Mouse (Mus musculus) cerebellum, adult 11 months (tissue): ENCODE results near the gene Nkx3-2.

Source experiments
- DNase-seq: peaks from one replicate; pipeline ENCODE4 v3.0.0; 2022

Nkx3-2 gene

DNA sequence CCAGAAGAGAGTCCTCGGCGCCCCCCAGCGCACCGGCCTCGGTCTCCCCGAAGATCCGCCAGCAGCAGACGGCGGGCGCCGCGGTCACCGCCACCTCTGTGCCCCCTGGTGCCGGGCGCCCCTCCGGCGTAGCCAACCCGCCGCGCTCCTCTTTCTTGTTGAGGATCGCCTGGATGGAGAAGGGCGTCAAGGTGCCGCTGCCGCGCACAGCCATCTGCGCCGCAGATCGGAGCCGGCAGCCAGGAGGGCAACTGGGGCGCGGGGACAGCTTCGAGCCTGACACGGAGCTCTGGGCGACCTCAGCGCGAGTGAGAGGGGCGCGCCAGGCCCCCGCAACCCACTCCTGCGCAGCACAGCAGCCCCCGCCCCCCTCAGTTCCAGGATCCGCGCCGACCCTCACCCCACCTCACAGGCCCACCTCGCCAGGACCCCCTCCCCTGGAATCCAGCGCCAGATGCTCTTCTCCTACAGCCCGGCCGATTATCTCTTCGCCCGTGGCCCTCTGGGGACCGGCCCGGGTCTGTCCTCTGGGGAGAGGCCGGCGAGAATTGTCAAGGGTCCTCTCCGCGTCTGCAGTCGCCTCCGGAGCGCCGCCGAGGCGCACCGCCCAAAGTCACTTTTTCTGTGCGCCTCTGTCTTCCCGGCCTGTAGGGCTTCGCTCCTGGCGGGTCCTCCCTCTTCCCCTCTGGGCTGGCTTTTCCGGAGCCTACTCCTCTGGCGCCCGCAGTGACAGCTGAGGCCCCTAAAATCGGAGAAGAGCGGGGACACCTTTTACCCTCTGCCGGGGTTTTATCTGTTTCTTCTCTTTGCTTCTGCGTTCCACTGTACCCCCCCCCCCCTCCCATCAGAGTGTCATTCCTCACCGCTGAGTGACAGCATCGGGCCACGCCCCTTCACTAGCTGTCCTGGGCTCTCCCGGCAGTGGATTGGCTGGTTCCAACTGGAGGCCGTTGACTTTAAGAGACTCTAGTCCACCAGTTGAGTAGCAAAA, at the start of gene Nkx3-2:
Gene Nkx3-2, minus strand, starts transcription at position 771 of the 991 bp plus-strand sequence.
- DNase-seq: no peak

DNA sequence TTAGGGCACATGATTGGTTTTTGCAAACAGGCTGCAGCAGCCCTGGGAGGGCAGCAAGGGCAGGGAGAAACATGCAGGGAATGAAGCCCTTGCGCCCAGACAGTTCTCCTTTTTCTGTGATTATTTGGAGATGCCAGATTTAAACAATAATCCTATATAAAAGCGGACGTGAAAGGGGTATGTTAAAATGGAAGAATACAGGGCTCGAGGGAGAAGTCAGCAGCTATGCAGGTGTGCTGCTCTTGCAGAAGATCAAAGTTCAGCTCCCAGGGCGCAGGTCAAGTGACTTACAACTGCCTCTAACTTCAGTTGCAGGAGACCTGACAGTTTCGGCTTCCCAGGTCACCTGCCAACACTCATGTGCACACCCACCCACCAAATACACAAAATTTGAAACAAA, 48.2 kb upstream of the Nkx3-2 start:
- DNase-seq: no peak

DNA sequence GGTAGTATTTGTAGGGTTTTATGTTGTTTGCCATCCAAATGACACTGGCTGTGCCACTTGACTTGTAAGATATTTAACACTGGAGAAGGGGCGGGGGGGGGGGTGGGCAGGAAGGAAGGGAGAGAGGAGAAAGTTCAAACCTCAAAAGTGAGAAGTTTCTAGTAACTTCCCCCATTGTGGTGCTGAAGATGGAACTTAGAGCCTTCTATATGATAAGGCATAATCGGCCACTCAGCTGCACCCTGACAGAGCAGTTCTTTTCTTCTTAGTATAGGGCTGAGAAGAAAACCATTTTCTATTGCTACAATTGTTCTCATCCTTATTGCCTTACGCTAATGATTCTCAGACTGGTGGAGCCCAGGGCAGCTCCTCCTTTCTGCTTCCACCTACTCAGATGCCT, 47.0 kb upstream of the Nkx3-2 start:
- no peak for DNase-seq

DNA sequence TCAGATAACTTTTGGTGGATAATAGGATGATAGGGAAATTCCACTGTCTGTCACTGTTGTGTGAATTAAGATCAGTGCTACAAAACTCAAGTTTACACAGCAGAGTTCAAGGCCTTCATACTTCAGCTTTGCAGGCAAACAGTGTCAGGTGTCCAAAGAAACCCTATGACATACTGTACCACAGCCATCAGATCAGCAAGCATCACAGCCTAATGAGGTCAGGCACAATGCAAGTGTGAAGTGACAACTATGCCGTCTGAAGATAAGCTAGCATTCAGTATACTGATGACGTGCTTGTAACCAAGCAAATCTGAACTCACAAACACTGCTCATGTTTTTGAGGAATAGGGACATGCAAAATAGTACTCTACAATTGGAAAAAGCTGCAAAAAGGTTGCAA, 43.1 kb upstream of the Nkx3-2 start:
- DNase-seq: no peak

DNA sequence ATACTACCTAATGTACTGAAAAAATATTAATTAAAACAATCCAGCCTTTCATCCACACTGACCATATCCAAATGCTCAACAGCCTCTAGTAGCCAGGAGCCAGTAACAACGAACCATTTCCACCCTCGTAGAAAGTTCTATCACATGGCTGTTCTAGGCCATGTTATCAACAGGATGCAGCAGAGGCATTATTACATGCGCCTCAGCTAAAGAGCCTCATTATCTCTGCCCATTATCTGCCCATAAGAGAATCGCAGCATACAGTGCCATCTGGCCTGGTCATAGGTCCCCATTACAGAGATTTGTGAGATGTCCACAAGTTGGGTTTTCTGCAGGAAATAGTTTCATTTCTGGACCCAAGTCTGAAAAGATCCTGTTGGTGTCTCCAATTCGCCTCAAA, 41.9 kb upstream of the Nkx3-2 start:
- no peak for DNase-seq

DNA sequence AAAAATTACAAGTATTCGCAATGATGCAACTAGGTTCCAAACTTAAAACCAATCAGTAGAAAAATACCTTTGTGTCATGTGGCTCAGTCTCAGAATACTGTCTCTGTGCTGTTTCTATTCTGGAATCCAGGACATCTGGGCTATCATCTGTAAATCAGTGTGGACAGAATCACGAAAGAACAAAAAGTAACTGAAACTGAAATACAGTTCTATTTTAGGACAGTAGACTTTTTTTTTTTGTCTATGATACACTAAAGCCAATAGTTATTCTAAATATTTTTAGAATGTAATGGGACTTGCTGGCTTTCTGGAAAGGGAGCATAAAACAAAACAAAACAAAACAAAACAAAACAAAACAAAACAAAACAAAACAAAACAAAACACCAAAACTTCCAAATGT, 40.8 kb upstream of the Nkx3-2 start:
- DNase-seq: no peak

DNA sequence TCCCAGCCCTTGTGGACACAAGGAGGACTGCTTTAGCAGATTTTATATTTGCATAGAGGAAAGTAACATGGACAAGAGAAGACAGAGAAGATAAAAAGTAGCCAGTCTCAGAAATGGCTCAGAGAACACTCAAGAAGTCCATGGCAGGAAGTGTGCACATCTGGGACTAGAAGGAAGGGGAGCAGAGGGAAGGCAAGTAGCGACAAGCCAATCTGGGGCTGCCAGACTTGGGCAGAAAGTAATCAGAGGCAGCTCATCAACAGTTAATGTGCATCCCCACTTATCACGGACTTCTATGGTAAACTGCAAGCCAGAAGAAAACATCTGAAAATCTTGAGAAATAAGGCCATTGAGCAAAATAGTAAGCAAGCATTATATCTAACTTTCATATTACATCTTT, 40.3 kb upstream of the Nkx3-2 start:
- no peak for DNase-seq

DNA sequence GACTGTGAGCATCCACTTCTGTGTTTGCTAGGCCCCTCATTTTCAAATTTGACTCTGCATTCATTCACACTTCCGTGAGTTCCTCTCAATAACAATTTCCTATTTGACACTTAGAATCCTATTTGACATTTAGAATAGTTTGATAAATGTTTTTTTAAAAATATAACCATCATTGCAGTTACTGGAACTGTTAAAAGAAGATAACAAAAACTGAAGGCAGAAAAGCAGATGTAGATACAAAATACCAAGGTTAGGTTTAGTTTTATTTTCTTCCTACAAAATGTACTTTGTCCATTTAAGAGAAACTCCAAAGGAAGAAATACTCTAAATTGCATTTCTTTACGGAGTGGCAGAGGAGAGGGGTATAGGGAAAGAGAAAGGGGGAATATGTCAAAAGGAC, 37.3 kb upstream of the Nkx3-2 start:
- DNase-seq: no peak

DNA sequence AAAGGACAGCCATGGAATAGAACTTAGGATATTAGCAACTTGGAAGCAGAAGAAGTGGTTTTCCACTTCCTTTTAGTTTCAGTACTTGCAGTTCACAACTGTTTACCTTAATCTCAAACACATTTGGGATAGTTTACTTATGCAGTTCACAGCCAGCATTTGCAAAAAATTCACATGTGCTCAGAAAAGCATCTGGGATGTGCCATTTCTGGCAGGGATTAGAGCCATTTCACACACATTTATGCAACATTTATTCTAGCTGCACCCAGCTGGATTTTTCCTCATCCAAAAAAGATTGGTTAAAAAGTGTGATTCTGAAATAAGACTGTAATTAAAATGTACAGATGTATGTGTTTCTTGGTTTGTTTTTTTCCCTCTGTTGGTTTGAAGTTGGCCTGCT, 30.1 kb upstream of the Nkx3-2 start:
- no peak for DNase-seq

DNA sequence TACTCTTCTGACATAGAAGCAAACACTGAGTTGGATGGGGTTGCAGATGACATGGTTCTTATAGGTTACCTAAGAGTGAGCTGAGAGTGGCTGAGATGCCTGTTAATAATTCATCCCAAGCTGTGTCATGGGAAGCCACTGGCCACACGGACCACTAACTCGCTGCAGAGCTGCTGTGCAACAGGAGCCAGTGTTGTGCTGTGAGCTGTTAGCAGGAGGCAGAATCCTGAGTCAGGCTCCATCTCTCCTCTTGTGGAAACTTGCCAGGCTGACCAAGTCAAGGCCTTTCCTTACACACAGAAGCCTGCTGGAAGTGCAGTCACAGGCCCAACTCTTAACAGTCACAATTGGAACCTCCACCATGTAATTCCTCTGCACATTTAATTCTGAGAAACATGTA, 26.2 kb upstream of the Nkx3-2 start:
- no peak for DNase-seq

DNA sequence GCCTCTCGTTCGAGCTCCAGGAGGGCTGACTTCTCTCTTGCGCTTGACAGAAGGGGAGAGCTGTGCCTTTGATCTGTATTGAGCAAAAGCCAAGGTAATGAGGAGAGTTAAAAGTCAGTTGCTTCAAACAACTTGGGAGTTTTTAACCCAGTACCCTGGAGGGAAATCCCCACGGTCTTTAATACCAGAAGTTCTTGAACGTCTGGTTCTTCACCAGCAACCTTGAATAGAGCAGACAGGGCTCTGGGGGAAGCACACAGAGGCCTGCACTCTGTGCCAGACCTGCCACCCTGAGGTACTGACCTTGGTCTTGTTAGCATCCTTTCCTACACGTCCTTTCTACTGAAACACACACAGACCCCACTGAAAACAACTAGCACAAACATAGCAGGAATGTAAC, 24.6 kb upstream of the Nkx3-2 start:
- no peak for DNase-seq

DNA sequence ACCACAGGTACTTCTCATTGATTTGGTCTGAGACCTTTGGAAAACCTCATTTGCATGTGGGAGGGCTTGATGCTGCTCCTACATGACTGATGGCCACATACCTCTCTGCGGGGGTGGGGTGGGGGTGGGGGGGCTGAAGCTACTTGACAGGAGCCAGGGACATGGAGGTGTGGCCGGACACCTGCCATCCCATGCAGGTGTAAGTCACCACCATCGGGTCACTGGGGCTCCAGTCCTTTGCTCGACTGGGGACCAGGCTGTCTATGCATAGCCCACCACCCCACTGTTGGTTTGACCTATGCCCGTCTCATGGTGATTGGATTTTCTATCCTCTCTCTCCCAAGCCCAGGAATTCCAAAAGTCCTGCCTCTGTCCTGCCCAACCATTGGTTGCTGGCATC, 17.6 kb upstream of the Nkx3-2 start:
- no peak for DNase-seq

DNA sequence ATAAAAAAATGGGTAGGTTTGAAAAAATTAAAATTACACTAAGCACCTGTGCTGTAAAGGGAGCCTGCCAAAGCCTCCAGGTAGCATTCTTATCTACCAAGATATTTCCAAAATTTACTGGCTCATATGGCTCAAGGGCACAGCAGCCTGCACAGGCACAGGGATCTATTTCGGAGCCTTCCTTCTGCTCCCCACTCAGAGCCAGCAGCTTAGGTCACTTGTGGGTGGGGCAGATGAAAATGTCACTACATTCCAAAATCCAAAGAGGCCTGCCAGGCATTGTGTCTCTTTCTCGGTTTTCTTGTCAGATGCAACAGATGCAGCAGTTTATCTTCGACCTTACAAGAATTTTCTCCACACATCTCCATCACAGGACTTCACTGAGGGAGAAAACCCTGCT, 15.7 kb upstream of the Nkx3-2 start:
- no peak for DNase-seq

DNA sequence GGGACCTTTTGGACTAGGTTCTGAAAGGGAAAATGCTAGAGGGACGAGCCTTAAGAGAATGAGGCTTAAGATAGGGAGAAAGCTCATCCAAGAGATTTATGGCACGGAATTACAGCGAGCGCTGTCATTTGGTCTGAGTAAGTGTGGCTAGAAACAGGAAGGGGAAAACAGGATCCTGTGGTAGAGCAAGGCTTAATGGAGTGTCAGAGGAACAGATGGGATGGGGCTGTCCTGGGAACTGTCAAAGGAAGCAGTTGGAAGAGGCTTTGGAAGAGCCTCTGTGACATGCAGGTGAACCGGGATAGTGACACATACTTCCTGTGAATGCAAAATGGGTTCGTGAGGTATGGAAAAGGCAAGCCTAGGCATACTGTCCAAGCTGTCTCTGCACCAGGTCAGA, 11.4 kb upstream of the Nkx3-2 start:
- no peak for DNase-seq

DNA sequence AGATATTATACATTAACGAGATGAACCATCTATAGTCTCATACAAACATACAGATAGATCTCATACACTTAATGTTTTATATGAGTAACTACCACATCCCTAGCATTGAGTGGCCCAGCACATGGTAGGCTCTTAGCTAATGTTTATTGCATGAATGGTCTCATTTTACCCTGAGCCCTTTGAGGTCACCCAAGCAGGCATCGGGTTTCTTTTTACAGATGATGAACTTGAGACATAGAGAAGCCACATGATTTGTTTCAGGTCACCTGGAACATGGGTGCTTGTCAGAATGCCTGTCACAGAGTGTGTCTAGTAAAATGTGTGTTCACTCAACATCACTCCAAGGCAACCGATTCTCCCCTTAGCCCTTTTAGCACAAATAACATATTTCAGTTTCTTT, 11.0 kb upstream of the Nkx3-2 start:
- DNase-seq: no peak

DNA sequence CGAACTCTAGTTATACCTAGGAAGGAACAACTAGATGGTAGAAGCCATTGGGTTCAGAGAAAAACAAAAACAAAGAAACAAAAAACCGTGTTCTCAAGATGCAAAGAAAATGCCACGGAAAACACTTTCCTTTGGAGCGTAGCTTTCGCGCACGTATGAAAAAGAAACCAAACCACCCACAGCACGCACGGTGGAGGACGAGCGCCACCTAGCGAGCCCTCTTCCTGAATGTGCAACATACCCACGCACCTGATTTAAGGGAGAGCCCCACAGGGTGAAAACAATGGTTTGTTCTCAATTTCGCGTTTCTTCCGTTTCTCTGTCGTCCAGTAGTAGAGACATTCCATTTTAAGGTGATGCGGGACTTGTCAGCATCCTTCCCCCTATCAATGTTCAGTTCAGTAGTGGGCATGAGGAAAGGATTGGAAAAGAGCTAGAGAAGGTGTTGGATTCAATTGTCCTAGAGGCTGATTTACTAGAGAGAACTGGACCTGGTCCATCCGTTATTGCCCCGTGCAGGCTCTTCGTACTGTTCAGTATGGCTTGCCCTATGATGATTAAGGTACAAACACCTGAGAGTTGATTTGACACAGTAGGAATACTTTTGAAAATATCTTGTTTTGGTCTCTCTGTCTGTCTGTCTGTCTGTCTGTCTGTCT, 4.2 kb upstream of the Nkx3-2 start:
- DNase-seq: peak; percentile 75

DNA sequence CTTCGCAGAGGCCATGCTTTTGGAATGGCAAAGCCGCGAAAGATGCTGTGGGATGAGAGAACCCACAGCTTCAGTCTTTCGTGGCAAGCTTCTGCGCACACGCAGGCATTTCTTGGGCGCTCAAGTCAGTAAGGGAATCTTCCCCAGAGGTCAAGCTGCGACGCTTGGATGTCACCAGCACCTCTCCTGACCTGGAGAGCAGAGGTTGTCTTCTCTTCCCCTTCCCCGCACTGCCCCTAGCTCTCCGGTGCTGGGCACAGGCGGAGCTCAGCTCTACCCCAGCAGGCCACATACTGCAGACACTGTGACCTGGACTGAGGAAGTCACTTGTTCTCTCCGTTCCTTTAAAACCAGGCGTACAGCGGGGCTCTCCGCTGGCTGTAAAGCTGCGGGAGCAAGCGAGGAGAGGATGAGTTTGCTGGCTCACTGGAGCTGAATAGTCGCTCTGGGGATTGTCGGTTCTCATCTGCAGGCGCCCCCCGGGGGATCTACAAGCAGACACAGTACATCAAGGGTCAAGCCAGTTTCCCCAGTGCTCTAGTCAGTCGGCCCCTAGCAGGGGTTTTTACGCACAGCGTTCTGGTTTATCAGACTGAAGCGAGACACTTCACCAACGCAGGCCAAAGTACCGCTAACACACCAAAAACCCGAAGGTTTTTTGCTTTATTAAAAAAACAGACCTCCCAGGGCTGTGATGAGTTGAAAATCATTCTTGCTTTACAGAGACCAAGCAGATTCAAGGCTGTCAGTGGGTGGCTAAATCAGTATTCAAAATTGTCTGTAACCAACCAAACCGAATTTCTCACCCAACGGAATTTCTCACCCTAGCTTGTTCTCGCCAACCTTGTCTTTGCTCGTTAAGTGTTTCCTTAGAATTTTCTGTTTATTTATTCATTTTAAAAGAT, 3.2 kb upstream of the Nkx3-2 start:
- no peak for DNase-seq

DNA sequence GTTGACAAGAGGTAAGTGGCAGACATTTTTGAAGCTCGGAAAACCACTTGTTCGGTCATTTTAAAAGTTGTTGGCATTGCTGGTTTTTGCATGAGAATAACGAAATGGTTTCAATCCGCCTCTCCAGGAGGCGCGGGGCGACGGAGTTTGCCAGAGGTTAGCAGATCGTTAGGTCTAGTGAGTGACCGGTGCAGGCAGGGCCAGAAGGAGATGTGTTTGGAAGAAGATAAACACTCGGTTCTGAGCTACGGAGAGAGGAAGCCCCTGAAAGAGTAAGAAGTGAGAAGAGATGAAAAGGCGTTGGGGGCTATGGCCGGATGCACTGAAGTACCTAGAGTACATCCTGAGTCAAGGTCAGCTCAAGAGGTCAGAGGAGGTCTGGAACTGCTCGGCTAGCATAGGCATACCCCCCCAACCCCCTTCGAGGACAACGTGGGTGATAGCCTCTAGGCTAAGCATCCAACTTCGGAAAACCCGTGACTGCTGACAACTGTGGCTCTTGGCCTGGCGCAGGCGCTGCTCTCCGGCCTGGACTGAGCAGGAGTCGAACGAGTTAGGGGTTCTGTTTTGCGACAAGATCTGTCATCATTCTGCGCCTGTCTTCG, 2.2 kb upstream of the Nkx3-2 start:
- no peak for DNase-seq

DNA sequence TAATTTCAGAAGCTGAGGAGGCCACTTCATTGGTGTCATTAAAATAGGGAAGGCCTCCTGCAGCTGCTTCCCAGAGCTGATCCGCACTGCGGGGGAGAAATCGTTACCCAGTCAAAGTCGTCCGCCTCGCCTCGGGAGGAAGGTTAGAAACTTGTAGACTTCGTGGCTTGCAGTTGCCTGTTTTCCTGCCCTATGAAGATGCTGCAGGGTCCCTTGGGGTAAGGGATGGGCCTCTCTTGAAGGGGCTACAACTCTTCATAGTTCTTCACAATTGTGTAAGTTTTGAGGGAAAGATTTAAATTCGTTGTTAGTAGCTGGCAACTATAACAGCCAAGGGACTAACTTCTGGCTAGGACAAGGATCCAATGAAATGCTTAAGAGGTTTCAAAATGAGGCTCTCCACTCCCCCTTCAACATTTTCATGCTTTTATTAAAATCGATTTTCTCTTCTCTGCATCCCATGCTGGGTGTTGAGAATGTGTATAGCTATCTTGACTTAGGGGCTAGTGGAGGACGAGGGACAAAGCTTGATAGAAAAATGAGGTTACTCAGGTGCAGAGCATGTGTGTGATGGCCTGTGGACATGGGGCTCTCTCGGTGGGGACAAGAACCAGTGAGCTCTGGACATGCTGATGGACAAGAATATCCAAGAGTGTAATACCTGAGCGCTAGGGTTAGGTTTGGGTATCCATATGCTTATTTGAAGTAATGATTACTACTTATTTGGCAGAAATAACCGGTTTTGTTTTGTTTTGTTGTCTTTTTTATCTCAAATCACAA, 1.5 kb upstream of the Nkx3-2 start:
- DNase-seq: no peak

DNA sequence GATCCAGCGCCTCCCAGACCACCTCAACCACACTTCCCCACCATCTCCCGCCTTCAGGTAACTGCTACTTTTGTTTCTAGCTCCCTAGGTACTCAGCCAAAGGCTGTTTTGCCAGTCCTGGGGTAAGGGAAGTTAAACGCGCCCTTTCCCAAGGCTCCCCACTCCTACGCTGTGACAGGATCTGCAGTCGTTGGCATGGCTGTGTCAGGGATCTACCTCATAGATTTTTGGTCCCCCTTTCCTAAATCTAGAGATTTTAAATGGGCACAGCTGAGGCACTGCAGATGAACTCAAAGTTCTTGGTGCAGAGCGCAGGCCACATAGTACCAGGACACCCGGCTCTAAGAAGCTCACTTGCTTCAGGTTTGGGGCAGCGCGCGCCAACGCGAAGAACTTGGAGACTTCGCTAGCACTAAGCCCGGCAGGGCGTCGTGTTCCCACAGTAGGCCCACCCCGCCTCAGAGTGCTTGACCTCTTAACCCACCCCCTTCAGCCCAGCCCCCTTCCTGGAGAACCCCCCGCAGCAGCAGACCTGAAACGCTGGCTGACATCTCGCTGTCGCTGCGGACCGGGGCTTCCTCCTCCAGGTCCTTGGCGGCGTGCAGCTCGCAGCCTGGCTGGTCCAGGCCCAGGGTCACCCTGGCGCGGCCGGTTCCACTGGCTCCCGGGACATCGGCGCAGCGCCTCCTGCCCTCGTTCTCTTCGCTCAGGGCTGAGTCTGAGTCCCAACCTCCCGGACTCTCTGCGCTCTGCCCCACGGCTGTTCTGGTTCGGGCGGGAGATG, 1.2 kb downstream of the Nkx3-2 start:
- no peak for DNase-seq
